Mouse (Mus musculus) central nervous system, embryonic 11.5 days (tissue): Measurements from ENCODE around the gene Gm21994. TPM values are rescaled to one million over a fixed set of nuclear protein-coding genes. Genes with fewer than 3 reads are reported as not detected.

ENCODE experiments used
- polyA plus RNA-seq: library from polyadenylated mRNA; depleted of rRNA; stranded (reverse); fragments of >200 nt; gene quantifications from 2 replicates; pipeline ENCODE4 v1.2.3, GENCODE M21; 2012; rRNA removed

The Gm21994 gene
- 0.68 and 2.5 TPM in 2 replicates for polyA plus RNA-seq

DNA sequence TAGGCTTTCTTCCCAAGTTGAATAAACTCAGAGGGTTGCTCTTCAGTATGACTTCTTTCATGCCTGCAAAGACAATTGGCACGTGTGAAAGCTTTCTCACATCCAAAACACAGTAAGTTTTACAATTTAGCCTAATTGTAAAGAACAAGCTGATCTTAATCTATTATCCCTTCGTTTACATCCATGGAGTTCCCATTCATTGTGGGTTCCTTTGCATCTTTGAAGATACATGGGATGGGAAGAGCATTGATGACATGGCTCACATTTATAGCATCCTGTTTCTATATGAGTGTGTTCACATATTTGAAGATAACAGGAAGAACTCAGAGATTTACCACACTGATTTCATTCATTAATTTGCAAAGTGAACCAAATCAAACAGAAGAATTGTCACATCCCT is at the start of gene Gm21994:
Gene Gm21994, minus strand, starts transcription at position 101 of the 400 bp plus-strand sequence.

DNA sequence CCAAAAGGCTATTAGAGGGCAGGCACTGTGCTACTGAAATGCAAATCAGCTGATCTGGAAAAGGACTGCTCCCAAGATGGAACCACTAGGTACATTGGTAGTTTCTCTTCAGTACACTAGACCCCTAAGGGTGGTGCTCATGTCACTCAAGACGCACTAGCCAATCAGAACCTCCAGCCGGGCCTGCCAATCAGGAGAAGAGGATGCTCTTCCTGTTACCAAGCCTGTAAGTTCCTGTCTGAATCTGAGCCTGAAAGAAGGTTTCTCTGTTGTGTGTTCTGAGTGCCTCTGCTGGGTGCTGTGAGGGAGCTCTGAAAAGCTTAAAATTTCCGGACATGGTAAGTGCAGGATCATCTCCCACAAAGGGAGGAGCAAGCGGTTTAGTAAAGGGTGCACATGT is 1.9 kb upstream of the Gm21994 start, which contains the start of gene Gm14124:
Gene Gm14124, plus strand, starts transcription at position 227 of the 400 bp plus-strand sequence.

DNA sequence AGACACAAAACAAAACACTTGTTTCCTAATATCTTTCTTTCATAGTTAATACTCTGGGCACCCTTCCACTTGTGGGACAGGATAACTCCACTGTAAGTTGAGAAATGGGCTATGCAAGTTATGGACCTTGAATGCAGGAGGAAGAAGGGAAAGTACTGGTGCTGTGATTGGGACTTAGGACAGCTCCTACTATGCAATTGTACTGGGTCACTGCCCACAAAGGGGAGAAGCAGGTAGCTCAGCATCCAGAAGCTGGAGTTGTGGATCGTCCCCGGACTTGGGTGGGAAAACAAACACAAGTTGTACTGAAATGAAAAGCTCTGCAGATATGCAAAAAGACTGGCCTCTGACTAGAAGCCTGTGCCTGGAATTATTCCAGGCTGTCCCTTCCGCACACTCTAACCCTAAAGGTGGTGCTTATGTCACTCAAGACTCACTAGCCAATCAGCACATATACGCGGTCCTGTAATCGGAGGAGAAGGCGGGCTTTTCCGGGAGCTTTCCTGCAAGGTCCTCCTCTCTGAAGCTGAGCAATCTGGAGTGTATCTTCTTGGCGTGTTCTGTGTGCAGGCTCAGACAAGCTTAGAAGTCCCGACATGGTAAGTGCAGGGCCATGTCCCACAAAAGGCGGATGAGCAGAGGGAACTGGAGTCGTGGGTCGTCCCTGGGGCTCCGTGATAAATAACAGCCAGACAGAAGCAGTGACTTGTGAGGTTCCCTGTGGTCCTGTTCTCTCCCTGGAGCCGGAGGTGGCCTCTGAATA is 37.6 kb downstream of the Gm21994 start, which contains the start of gene Zfp937:
Gene Zfp937, plus strand, starts transcription at position 474 of the 763 bp plus-strand sequence.

Other genes starting within 250 kb of the Gm21994 start
- 3.2 and 4.1 TPM in 2 replicates for gene Zfp120, start 118.9 kb downstream of the Gm21994 start, polyA plus RNA-seq
- gene Gm10770, start 75.9 kb downstream of the Gm21994 start, polyA plus RNA-seq = not detected in 2 replicates
- gene Gm14139, start 73.8 kb downstream of the Gm21994 start, polyA plus RNA-seq = 0.04 TPM in 1 of 2 replicates, not detected in the other
- gene Zfp937, start 37.5 kb downstream of the Gm21994 start, polyA plus RNA-seq = 2.3 and 4.1 TPM in 2 replicates
- gene Gm14124, start 1.9 kb upstream of the Gm21994 start, polyA plus RNA-seq = 0.06 TPM in 1 of 2 replicates, not detected in the other
- gene Gm10130, start 68.1 kb upstream of the Gm21994 start, polyA plus RNA-seq = 0.73 TPM in 1 of 2 replicates, not detected in the other
- 3.1 and 4.2 TPM in 2 replicates for gene 3300002I08Rik, start 107.2 kb upstream of the Gm21994 start, polyA plus RNA-seq
- gene Zfp442, start 195.9 kb upstream of the Gm21994 start, polyA plus RNA-seq = 1.5 and 2.7 TPM in 2 replicates
- gene Zfp345, start 229.5 kb upstream of the Gm21994 start, polyA plus RNA-seq = 0.05 and 0.06 TPM in 2 replicates